Mouse (Mus musculus) spleen, embryonic (tissue): Measurements from ENCODE around the gene Ston1.

Experiments used
- CTCF ChIA-PET: fragments of 350-600 bp; sonication (Branson Sonifier 250); formaldehyde crosslinking; loops from one replicate; lab custom pipeline; 2022; lab: Charles Lee

Ston1 gene

GRCm38 (mm10) chr17:88625350-88625749 lies 27.9 kb downstream of the Ston1 start:
- CTCF ChIA-PET, result no interaction called here

- CTCF ChIA-PET, result no interaction called here
Measured at GRCm38 (mm10) chr17:88625931-88626330, 28.4 kb downstream of the Ston1 start.

GRCm38 (mm10) chr17:88626347-88626811 lies 28.9 kb downstream of the Ston1 start:
- CTCF ChIA-PET, result no interaction called here

- CTCF ChIA-PET, result interaction anchor here (0.6 to 0.9 kb wide), 2 partner anchors 24 to 163 kb away, joined by 3 read pairs; no protein-coding TSS in a partner anchor
Measured at GRCm38 (mm10) chr17:88627150-88627549, 29.7 kb downstream of the Ston1 start.

- CTCF ChIA-PET, result no interaction called here
Measured at GRCm38 (mm10) chr17:88628676-88629380, 31.3 kb downstream of the Ston1 start.

- CTCF ChIA-PET, result no interaction called here
Measured at GRCm38 (mm10) chr17:88629381-88629759, 31.9 kb downstream of the Ston1 start.

- CTCF ChIA-PET, result no interaction called here
Measured at GRCm38 (mm10) chr17:88629931-88630553, 32.6 kb downstream of the Ston1 start.

GRCm38 (mm10) chr17:88630554-88630948 lies 33.1 kb downstream of the Ston1 start:
- CTCF ChIA-PET, result no interaction called here

- CTCF ChIA-PET, result no interaction called here
Measured at GRCm38 (mm10) chr17:88632631-88633030, 35.1 kb downstream of the Ston1 start.

- CTCF ChIA-PET, result no interaction called here
Measured at GRCm38 (mm10) chr17:88636076-88636475, 38.6 kb downstream of the Ston1 start.

GRCm38 (mm10) chr17:88636587-88636986 lies 39.1 kb downstream of the Ston1 start:
- CTCF ChIA-PET, result no interaction called here

GRCm38 (mm10) chr17:88641012-88641411 lies 43.5 kb downstream of the Ston1 start:
- CTCF ChIA-PET, result interaction anchor here (0.6 to 1.0 kb wide), 7 partner anchors 45 to 1118 kb away, joined by 3 to 9 read pairs (median 4); no protein-coding TSS in a partner anchor

- CTCF ChIA-PET, result interaction anchor here (0.5 to 0.7 kb wide), 2 partner anchors 132 to 660 kb away, joined by 3 read pairs; no protein-coding TSS in a partner anchor
Measured at GRCm38 (mm10) chr17:88641836-88642235, 44.4 kb downstream of the Ston1 start.

GRCm38 (mm10) chr17:88644876-88645275 lies 47.4 kb downstream of the Ston1 start:
- CTCF ChIA-PET, result no interaction called here

GRCm38 (mm10) chr17:88645299-88645698 lies 47.8 kb downstream of the Ston1 start:
- CTCF ChIA-PET, result no interaction called here

GRCm38 (mm10) chr17:88647149-88647548 lies 49.7 kb downstream of the Ston1 start:
- CTCF ChIA-PET, result no interaction called here

GRCm38 (mm10) chr17:88652010-88652409 lies 54.5 kb downstream of the Ston1 start:
- CTCF ChIA-PET, result interaction anchor here (0.7 to 1.1 kb wide), 2 partner anchors 25 to 114 kb away, joined by 3 read pairs; no protein-coding TSS in a partner anchor

- CTCF ChIA-PET, result no interaction called here
Measured at GRCm38 (mm10) chr17:88652702-88653374, 55.4 kb downstream of the Ston1 start.

GRCm38 (mm10) chr17:88653375-88653769 lies 55.9 kb downstream of the Ston1 start:
- CTCF ChIA-PET, result interaction anchor here (0.6 kb wide), 1 partner anchor 42 kb away, joined by 3 read pairs; no protein-coding TSS in a partner anchor

- CTCF ChIA-PET, result no interaction called here
Measured at GRCm38 (mm10) chr17:88658510-88658909, 61.0 kb downstream of the Ston1 start.

GRCm38 (mm10) chr17:88666076-88666475 lies 68.6 kb downstream of the Ston1 start:
- CTCF ChIA-PET, result no interaction called here

GRCm38 (mm10) chr17:88668452-88668851 lies 71.0 kb downstream of the Ston1 start, which contains the start of gene Gtf2a1l:
Gene Gtf2a1l (plus strand): TSS chr17:88668660.
- CTCF ChIA-PET, result no interaction called here
